Mouse (Mus musculus): Measurements from ENCODE around the gene Mex3d. TPM values are rescaled to one million over a fixed set of nuclear protein-coding genes. Genes with fewer than 3 reads are reported as not detected.

Gene Mex3d
- polyA plus RNA-seq, 1 experiment from 2014 or later = 6.4 TPM

DNA sequence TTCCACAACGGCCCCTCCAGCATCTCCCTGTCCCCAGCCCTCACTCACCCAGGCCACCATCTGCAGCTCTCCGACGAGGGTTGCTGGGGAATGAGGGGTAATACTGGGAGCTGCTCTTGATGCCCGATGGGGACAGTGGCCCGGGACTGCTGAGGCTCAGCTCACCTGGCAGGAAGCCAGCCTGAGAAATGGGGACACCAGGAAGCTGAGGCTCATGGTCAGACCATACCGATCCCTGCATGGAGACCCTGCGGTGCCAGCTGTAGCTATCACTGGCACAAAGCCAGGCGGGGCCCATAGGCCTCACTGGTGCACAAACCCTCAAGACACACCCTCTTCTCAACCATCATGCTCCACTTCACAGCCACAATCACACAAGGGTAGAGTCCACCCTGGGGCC is 32.0 kb upstream of the Mex3d start:
- WGBS = 81% methylated on average over 8 of the region's 8 CpGs
- H3K4me1 ChIP-seq (ENCODE audit: control insufficient read depth, insufficient read depth, low read length) = no peaks in the 10 kb centered on the region
- H3K36me3 ChIP-seq (ENCODE audit: control insufficient read depth, insufficient read depth, low read length) = peaks cover 94% of the 10 kb centered on the region
- no peak overlapping the region for H3K27ac ChIP-seq (replicated peaks; ENCODE audit: low read depth, low read length)
- peak; percentile 20 for DNase-seq (ENCODE audit: low spot score)
- H3K4me3 ChIP-seq (ENCODE audit: low read depth, low read length) = no peak overlapping the region
- H3K9me3 ChIP-seq (ENCODE audit: control insufficient read depth, low read length) = no peaks in the 10 kb centered on the region
- H3K27me3 ChIP-seq (replicated peaks; ENCODE audit: control insufficient read depth, insufficient read depth, low read length) = no peaks in the 10 kb centered on the region
- ATAC-seq (ENCODE audit: low read depth) = peak; percentile 16; the same call in 1 of the 2 replicates
- H3K4me2 ChIP-seq (ENCODE audit: low read depth, low read length) = no peak overlapping the region
- H3K9ac ChIP-seq (ENCODE audit: low read depth, low read length) = no peak overlapping the region

DNA sequence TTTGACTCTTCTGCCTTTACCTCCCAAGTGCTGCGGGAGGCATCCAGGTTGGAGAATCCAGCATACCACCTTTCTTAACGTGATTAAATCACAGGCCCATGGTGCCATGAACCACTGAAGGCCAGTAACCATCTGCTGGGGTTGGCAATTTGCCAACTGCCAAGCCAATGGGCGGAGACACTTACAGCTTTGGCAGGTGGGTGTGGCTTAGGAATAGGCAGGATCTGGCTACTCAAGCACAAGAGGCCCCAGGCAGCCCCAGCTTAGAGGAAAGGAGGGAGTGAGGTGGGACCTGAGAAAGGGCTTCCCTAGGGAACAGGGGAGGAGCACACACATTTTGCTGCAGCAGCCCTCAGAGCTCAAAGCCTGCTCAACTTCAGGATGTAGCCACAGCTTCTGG is 30.9 kb upstream of the Mex3d start:
- ATAC-seq (ENCODE audit: low read depth) (peak; percentile 45; the same call in 1 of the 2 replicates), DNase-seq (ENCODE audit: low spot score) (peak; percentile 84)

GRCm38 (mm10) chr10:80417841-80418240 is 30.4 kb upstream of the Mex3d start:
- 82% methylated on average over 1 of the region's 1 CpGs for WGBS
- ATAC-seq (ENCODE audit: low read depth) = no peak
- peaks cover 100% of the 10 kb centered on the region for H3K36me3 ChIP-seq (ENCODE audit: control insufficient read depth, insufficient read depth, low read length)
- no peaks in the 10 kb centered on the region for H3K4me1 ChIP-seq (ENCODE audit: control insufficient read depth, insufficient read depth, low read length)
- H3K27me3 ChIP-seq (replicated peaks; ENCODE audit: control insufficient read depth, insufficient read depth, low read length) = no peaks in the 10 kb centered on the region
- H3K4me3 ChIP-seq (ENCODE audit: low read depth, low read length) = no peak overlapping the region
- DNase-seq (ENCODE audit: low spot score) = no peak
- no peak overlapping the region for H3K9ac ChIP-seq (ENCODE audit: low read depth, low read length)
- H3K4me2 ChIP-seq (ENCODE audit: low read depth, low read length) = no peak overlapping the region
- H3K27ac ChIP-seq (replicated peaks; ENCODE audit: low read depth, low read length) = no peak overlapping the region
- H3K9me3 ChIP-seq (ENCODE audit: control insufficient read depth, low read length) = no peaks in the 10 kb centered on the region

More for the DNA sequence above, 30.9 kb upstream of the Mex3d start:
- H3K9me3 ChIP-seq (ENCODE audit: control insufficient read depth, low read length) = no peaks in the 10 kb centered on the region
- no peak overlapping the region for H3K4me3 ChIP-seq (ENCODE audit: low read depth, low read length)
- H3K4me2 ChIP-seq (ENCODE audit: low read depth, low read length) = no peak overlapping the region
- peaks cover 98% of the 10 kb centered on the region for H3K36me3 ChIP-seq (ENCODE audit: control insufficient read depth, insufficient read depth, low read length)
- no peak overlapping the region for H3K27ac ChIP-seq (replicated peaks; ENCODE audit: low read depth, low read length)
- no peaks in the 10 kb centered on the region for H3K27me3 ChIP-seq (replicated peaks; ENCODE audit: control insufficient read depth, insufficient read depth, low read length)
- H3K4me1 ChIP-seq (ENCODE audit: control insufficient read depth, insufficient read depth, low read length) = no peaks in the 10 kb centered on the region
- no peak overlapping the region for H3K9ac ChIP-seq (ENCODE audit: low read depth, low read length)
- 48% methylated on average over 3 of the region's 3 CpGs for WGBS

DNA sequence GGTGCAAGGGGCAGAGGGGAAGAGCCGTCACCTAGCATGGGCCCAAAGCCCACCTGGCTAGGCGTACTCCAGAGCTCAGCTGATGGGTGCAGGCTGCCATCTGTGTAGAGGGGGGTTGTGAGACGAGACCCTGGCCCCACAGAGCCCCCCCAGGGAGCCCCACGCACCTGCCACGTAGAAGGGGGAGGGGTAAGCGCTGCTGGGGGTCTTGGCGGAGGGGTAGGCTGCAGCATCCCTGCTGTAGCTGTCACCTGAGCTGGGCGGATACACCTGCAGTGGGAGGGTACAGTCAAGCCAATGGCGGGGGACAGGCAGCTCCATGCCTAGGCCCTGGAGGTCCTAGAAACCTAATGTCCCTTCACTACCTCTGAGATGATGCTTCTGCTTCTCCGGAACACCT is 29.9 kb upstream of the Mex3d start:
- Histone ChIP-seq H3K27me3 (replicated peaks; ENCODE audit: control insufficient read depth, insufficient read depth, low read length) (no peaks in the 10 kb centered on the region), H3K4me3 (ENCODE audit: low read depth, low read length) (no peak overlapping the region), H3K36me3 (ENCODE audit: control insufficient read depth, insufficient read depth, low read length) (peaks cover 100% of the 10 kb centered on the region), H3K4me1 (ENCODE audit: control insufficient read depth, insufficient read depth, low read length) (no peaks in the 10 kb centered on the region), H3K4me2 (ENCODE audit: low read depth, low read length) (no peak overlapping the region), H3K27ac (replicated peaks; ENCODE audit: low read depth, low read length) (no peak overlapping the region), H3K9me3 (ENCODE audit: control insufficient read depth, low read length) (no peaks in the 10 kb centered on the region), H3K9ac (ENCODE audit: low read depth, low read length) (no peak overlapping the region)
- 80% methylated on average over 7 of the region's 10 CpGs for WGBS
- ATAC-seq (ENCODE audit: low read depth) (no peak), DNase-seq (ENCODE audit: low spot score) (no peak)

DNA sequence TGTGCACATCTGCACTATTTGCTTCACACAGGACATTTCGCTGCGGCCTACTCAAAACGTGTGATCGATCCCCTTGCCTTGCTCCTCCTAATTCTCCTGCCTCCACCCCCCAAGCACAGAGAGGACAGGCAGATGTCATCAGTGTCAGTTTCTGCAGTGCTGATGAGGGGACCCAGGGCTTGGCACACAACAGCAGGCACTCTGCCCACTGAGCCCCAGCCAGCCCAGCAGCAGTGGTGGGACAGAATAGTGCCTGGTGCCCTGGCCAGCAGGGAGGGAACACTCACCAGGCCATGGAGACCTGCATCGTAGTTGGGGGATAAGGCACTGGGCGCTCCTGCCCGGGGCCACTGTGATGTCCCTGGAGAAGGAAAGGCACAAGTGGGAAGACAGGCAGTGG is 28.1 kb upstream of the Mex3d start:
- Histone ChIP-seq H3K4me1 (ENCODE audit: control insufficient read depth, insufficient read depth, low read length) (no peaks in the 10 kb centered on the region), H3K27ac (replicated peaks; ENCODE audit: low read depth, low read length) (no peak overlapping the region), H3K9me3 (ENCODE audit: control insufficient read depth, low read length) (no peaks in the 10 kb centered on the region), H3K4me3 (ENCODE audit: low read depth, low read length) (no peak overlapping the region), H3K36me3 (ENCODE audit: control insufficient read depth, insufficient read depth, low read length) (peaks cover 100% of the 10 kb centered on the region), H3K4me2 (ENCODE audit: low read depth, low read length) (no peak overlapping the region), H3K9ac (ENCODE audit: low read depth, low read length) (no peak overlapping the region), H3K27me3 (replicated peaks; ENCODE audit: control insufficient read depth, insufficient read depth, low read length) (no peaks in the 10 kb centered on the region)
- ATAC-seq (ENCODE audit: low read depth) (no peak), DNase-seq (ENCODE audit: low spot score) (no peak)
- 94% methylated on average over 7 of the region's 7 CpGs for WGBS

DNA sequence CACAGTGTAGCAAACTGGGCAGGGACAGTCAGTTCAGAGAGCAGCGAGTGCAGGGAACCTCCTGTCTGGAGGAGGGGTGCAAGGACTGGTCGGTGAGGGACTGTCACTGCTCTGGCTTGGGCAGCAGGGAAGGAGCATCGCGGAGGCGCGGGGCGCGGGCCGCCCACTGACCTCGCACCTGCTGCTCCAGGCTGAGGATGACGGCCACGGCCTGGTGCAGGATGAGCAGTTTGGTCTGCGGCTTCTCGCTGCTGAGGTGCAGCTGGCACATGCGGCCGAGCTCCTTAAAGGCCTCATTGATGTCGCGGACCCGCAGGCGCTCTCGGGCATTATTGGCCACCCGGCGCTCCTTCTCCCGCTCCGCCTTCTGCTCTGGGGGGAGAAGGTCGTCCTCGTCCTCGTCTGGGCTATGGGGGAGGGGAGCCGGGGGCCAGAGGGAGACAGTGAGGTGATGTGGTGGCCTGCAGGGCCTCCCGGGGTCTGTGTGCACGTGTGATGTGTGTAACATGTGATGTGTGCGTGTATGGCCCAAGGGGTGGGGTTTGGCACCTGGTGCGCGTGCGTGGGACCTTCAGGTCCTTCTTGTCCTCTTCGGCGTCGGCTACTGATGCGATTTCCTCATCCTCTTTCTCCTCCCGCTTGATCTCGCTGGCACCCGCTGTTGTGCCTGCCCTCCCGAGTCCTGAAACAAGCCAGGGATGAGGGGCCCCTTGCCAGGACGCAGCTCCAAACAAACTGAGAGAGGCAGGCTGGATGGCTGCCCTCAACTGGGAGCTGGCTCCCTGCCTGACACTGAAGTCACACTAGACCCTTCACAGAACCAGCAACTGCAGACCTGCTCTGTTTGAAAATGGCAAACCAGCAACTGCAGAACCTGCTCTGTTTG is 25.4 kb upstream of the Mex3d start:
- no peak overlapping the region for H3K27ac ChIP-seq (replicated peaks; ENCODE audit: low read depth, low read length)
- DNase-seq (ENCODE audit: low spot score) (no peak), ATAC-seq (ENCODE audit: low read depth) (no peak)
- H3K36me3 ChIP-seq (ENCODE audit: control insufficient read depth, insufficient read depth, low read length) = peaks cover 93% of the 10 kb centered on the region
- H3K4me3 ChIP-seq (ENCODE audit: low read depth, low read length) = no peak overlapping the region
- no peaks in the 10 kb centered on the region for H3K4me1 ChIP-seq (ENCODE audit: control insufficient read depth, insufficient read depth, low read length)
- H3K9me3 ChIP-seq (ENCODE audit: control insufficient read depth, low read length) = no peaks in the 10 kb centered on the region
- 87% methylated on average over 40 of the region's 44 CpGs for WGBS
- no peak overlapping the region for H3K9ac ChIP-seq (ENCODE audit: low read depth, low read length)
- no peak overlapping the region for H3K4me2 ChIP-seq (ENCODE audit: low read depth, low read length)
- H3K27me3 ChIP-seq (replicated peaks; ENCODE audit: control insufficient read depth, insufficient read depth, low read length) = no peaks in the 10 kb centered on the region

GRCm38 (mm10) chr10:80407924-80408323 is 20.5 kb upstream of the Mex3d start:
- WGBS = 35% methylated on average over 4 of the region's 4 CpGs
- Histone ChIP-seq H3K4me2 (ENCODE audit: low read depth, low read length) (no peak overlapping the region), H3K27me3 (replicated peaks; ENCODE audit: control insufficient read depth, insufficient read depth, low read length) (no peaks in the 10 kb centered on the region), H3K9me3 (ENCODE audit: control insufficient read depth, low read length) (no peaks in the 10 kb centered on the region), H3K9ac (ENCODE audit: low read depth, low read length) (peak overlapping the region; percentile 74; the same call in 1 of the 2 replicates), H3K36me3 (ENCODE audit: control insufficient read depth, insufficient read depth, low read length) (peaks cover 58% of the 10 kb centered on the region), H3K4me3 (ENCODE audit: low read depth, low read length) (no peak overlapping the region), H3K4me1 (ENCODE audit: control insufficient read depth, insufficient read depth, low read length) (peaks cover 13% of the 10 kb centered on the region), H3K27ac (replicated peaks; ENCODE audit: low read depth, low read length) (no peak overlapping the region)
- DNase-seq (ENCODE audit: low spot score) (no peak), ATAC-seq (ENCODE audit: low read depth) (no peak)

GRCm38 (mm10) chr10:80406684-80407501 is 19.4 kb upstream of the Mex3d start, which contains the start of gene Uqcr11:
Gene Uqcr11, minus strand, starts transcription at chr10:80406830.
- ATAC-seq (ENCODE audit: low read depth) (peak; percentile 91), DNase-seq (ENCODE audit: low spot score) (peak; percentile 96)
- whole genome bisulfite sequencing = under 1% methylated on average over 27 of the region's 27 CpGs
- Histone ChIP-seq H3K4me1 (ENCODE audit: control insufficient read depth, insufficient read depth, low read length) (peaks cover 13% of the 10 kb centered on the region), H3K27me3 (replicated peaks; ENCODE audit: control insufficient read depth, insufficient read depth, low read length) (no peaks in the 10 kb centered on the region), H3K9me3 (ENCODE audit: control insufficient read depth, low read length) (no peaks in the 10 kb centered on the region), H3K27ac (replicated peaks; ENCODE audit: low read depth, low read length) (peak within 1 kb of the TSS; percentile 88), H3K4me3 (ENCODE audit: low read depth, low read length) (peak within 1 kb of the TSS; percentile 66), H3K9ac (ENCODE audit: low read depth, low read length) (peak within 1 kb of the TSS; percentile 74), H3K4me2 (ENCODE audit: low read depth, low read length) (peak within 1 kb of the TSS; percentile 85), H3K36me3 (ENCODE audit: control insufficient read depth, insufficient read depth, low read length) (peaks cover 57% of the 10 kb centered on the region)
